In the genomic region with DNA sequence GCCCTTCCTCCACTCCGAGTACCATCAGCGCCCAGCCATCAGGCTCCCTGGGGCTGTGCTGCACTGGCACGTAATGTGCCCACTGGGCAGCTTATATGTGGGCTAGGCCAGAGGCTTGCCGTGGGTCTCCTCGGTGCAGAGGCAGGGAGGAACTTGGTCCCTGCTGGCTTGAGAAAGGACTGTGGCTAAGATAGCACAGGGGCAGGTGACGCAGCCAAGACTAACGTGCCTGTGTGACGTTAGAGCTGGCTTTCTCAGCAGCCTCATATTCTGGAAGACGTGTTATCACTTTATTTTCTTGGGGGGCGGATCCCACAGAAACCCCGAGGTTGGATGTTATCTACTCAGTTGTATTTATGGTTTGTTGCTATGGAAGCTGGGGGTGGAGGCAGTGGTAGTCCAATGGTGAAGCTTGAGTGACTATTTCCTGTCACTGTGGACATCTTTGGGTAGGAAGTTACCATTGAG, we compare ENCODE assay signal across 12 mouse cellular contexts. TPM values are rescaled to one million over a fixed set of nuclear protein-coding genes. Genes with fewer than 3 reads are reported as not detected.
DNase-seq lines count a peak whose midpoint lies in the region; ATAC-seq lines count a peak whose summit lies in the region.
"Had no signal": no experiment of that assay in that cellular context is flagged by ENCODE, and none has a peak within 500 bp of the region (broad histone marks: within the 10 kb centered on the region; RNA-seq: fewer than 3 reads in every experiment).

No protein-coding gene starts in this region.

- ATAC-seq in common myeloid progenitor, adult 5-6 weeks (replicated peaks; ENCODE audit: low read depth, poor library complexity, severe bottlenecking): peak; percentile 94
- peak; percentile 43 for ATAC-seq in liver, embryonic 16.5 days (ENCODE audit: low read depth)
- ATAC-seq: forebrain, embryonic 15.5 days had no signal

- no peak for DNase-seq in heart, embryonic 10.5 days (ENCODE audit: low spot score)
- no peak for DNase-seq in heart, postnatal 25 days (ENCODE audit: low spot score)
- peak; percentile 85 for DNase-seq in CD4-positive helper T cell, adult 2 months (ENCODE audit: low read depth, low spot score)
- no peak for DNase-seq in cerebellum, postnatal 4 days (ENCODE audit: low spot score in 2 of 2)
- DNase-seq in ovary, postnatal 36 days (ENCODE audit: low spot score): no peak
- no peak for DNase-seq in right cerebral cortex, adult 2 months (ENCODE audit: low spot score in 2 of 2)
- DNase-seq: lung, embryonic 14.5 days; right cerebral cortex, postnatal 14 days had no signal

- H3K9me3 ChIP-seq in heart, embryonic 10.5 days: no peaks in the 10 kb centered on the region
- H3K9me3 ChIP-seq in liver, embryonic 16.5 days (replicated peaks; ENCODE audit: control insufficient read depth, low read length): no peaks in the 10 kb centered on the region
- H3K9me3 ChIP-seq: forebrain, embryonic 15.5 days; heart, embryonic 13.5 days had no signal

- peak overlapping the region; percentile 24; the same call in 1 of the 2 replicates for H3K27ac ChIP-seq in heart, embryonic 10.5 days
- H3K27ac ChIP-seq in liver, embryonic 16.5 days (ENCODE audit: low read length): peak overlapping the region; percentile 59; the same call in 1 of the 2 replicates
- H3K27ac ChIP-seq: forebrain, embryonic 15.5 days; heart, embryonic 13.5 days had no signal

- H3K27me3 ChIP-seq in heart, embryonic 10.5 days (ENCODE audit: insufficient read depth, poor library complexity, severe bottlenecking): no peaks in the 10 kb centered on the region
- H3K27me3 ChIP-seq in liver, embryonic 16.5 days (ENCODE audit: control insufficient read depth, insufficient read depth, low read depth, low read length): no peaks in the 10 kb centered on the region
- H3K27me3 ChIP-seq: forebrain, embryonic 15.5 days; heart, embryonic 13.5 days had no signal

- no peak overlapping the region for H3K4me2 ChIP-seq in liver, embryonic 16.5 days (ENCODE audit: low read depth, low read length)
- H3K4me2 ChIP-seq: forebrain, embryonic 15.5 days; heart, embryonic 13.5 days; lung, embryonic 14.5 days had no signal

- peaks cover 49% of the 10 kb centered on the region for H3K4me1 ChIP-seq in heart, embryonic 10.5 days
- peaks cover 15% of the 10 kb centered on the region for H3K4me1 ChIP-seq in liver, embryonic 16.5 days (ENCODE audit: control insufficient read depth, low read depth, low read length)

- H3K9ac ChIP-seq in liver, embryonic 16.5 days (ENCODE audit: low read depth, low read length): no peak overlapping the region; the same call in 1 of the 2 replicates
- H3K9ac ChIP-seq: forebrain, embryonic 15.5 days; lung, embryonic 14.5 days had no signal

- intact Hi-C loops in heart, postnatal 25 days (cut with DNase I): no loop called here

- peaks cover 81% of the 10 kb centered on the region for H3K36me3 ChIP-seq in heart, embryonic 10.5 days
- peaks cover 2% of the 10 kb centered on the region; the same call in 1 of the 2 replicates for H3K36me3 ChIP-seq in liver, embryonic 16.5 days (ENCODE audit: control insufficient read depth, insufficient read depth)

- no peak overlapping the region for H3K4me3 ChIP-seq in heart, embryonic 10.5 days
- H3K4me3 ChIP-seq in liver, embryonic 16.5 days (ENCODE audit: low read depth, low read length): no peak overlapping the region
- H3K4me3 ChIP-seq: forebrain, embryonic 15.5 days; heart, embryonic 13.5 days had no signal

- 66% methylated on average over 11 of the region's 11 CpGs for WGBS in heart, embryonic 10.5 days
- WGBS in liver, embryonic 16.5 days (ENCODE audit: insufficient replicate concordance): 32% methylated on average over 11 of the region's 11 CpGs

RNA-seq across cellular contexts. Expression of a gene that starts 8.8 kb away (rescaled TPM):
- polyA plus RNA-seq in heart, embryonic 10.5 days (2016; fragmentation: Nextera tagmentation; extraction: Ambion mirVana): 28.8 and 31.5 TPM in 2 replicates
- total RNA-seq in heart, postnatal 25 days (2021): 10 to 100 TPM; 44.8 to 66.4 TPM
- 73.2 and 84.6 TPM in 2 replicates for total RNA-seq in common myeloid progenitor, adult 5-6 weeks (2017)
- 22.7 and 25.9 TPM in 2 replicates for polyA plus RNA-seq in liver, embryonic 16.5 days (2015; fragmentation: Nextera tagmentation; extraction: Ambion mirVana)

RNA-seq across cellular contexts. Expression of a gene that starts 9.4 kb away (rescaled TPM):
- 130 and 150 TPM in 2 replicates for polyA plus RNA-seq in heart, embryonic 10.5 days (2016; fragmentation: Nextera tagmentation; extraction: Ambion mirVana)
- 10 to 100 TPM; 54.2 to 58.4 TPM for total RNA-seq in heart, postnatal 25 days (2021)
- 44.6 and 46.9 TPM in 2 replicates for total RNA-seq in common myeloid progenitor, adult 5-6 weeks (2017)
- 36.0 and 39.0 TPM in 2 replicates for polyA plus RNA-seq in liver, embryonic 16.5 days (2015; fragmentation: Nextera tagmentation; extraction: Ambion mirVana)
